Mouse (Mus musculus): ENCODE data around the gene Scgb1b20. TPM values are rescaled to one million over a fixed set of nuclear protein-coding genes. Genes with fewer than 3 reads are reported as not detected.
"Not testable (repeated sequence)": the region's sequence is repeated elsewhere in the genome, so short reads cannot be mapped to it uniquely, and the experiment has no call there.

The Scgb1b20 gene
- total RNA-seq (2012; rRNA removed) = not detected in 2 replicates
- not detected in 2 replicates for total RNA-seq (2014; rRNA removed)
- polyA plus RNA-seq (2012; ENCODE audit: insufficient read length, low read depth) = not detected in 2 replicates

- in situ Hi-C loops (cut with MboI; ENCODE audit: low pct_ligation_motif_present, low pct_unique_long_range_greater_than_20kb, low sequenced_read_pairs); dilution Hi-C loops (cut with MboI; ENCODE audit: extremely low pct_ligation_motif_present, extremely low pct_unique_long_range_greater_than_20kb, low sequenced_read_pairs); H3K9me3 ChIP-seq (replicated peaks; ENCODE audit: low read length); H3K9ac ChIP-seq (ENCODE audit: insufficient read depth, low read depth); H3K36me3 ChIP-seq (replicated peaks in 1 of 2; ENCODE audit: control insufficient read depth in 1 of 2, insufficient read depth in 1 of 2, low read length in 1 of 2); H3K27me3 ChIP-seq (replicated peaks); DNase-seq (ENCODE audit: extremely low read depth); H3K4me2 ChIP-seq (ENCODE audit: insufficient read depth, low read depth, poor library complexity, severe bottlenecking); H3K4me3 ChIP-seq (replicated peaks in 1 of 3; ENCODE audit: low read depth in 2 of 3, low read length in 2 of 3, poor library complexity in 1 of 3); H3K27ac ChIP-seq (ENCODE audit: insufficient read depth, low read depth); H3K4me1 ChIP-seq (ENCODE audit: control insufficient read depth in 1 of 2, insufficient read depth in 2 of 2); H3K79me2 ChIP-seq (replicated peaks; ENCODE audit: control insufficient read depth, extremely low read depth, insufficient read depth, poor library complexity, severe bottlenecking): not testable (repeated sequence)
These were observed at the start of gene Scgb1b20 for GRCm38 (mm10) chr7:33372934-33373333. Gene Scgb1b20, plus strand, starts transcription at chr7:33373234.

GRCm38 (mm10) chr7:33366222-33366621 lies 6.8 kb upstream of the Scgb1b20 start, which contains the start of gene Scgb2b20:
Gene Scgb2b20, minus strand, starts transcription at chr7:33366322.
- H3K9ac ChIP-seq (ENCODE audit: insufficient read depth, low read depth); H3K4me1 ChIP-seq (ENCODE audit: control insufficient read depth in 1 of 2, insufficient read depth in 2 of 2); in situ Hi-C loops (cut with MboI; ENCODE audit: low pct_ligation_motif_present, low pct_unique_long_range_greater_than_20kb, low sequenced_read_pairs); H3K79me2 ChIP-seq (replicated peaks; ENCODE audit: control insufficient read depth, extremely low read depth, insufficient read depth, poor library complexity, severe bottlenecking); H3K27me3 ChIP-seq (replicated peaks); H3K36me3 ChIP-seq (replicated peaks in 1 of 2; ENCODE audit: control insufficient read depth in 1 of 2, insufficient read depth in 1 of 2, low read length in 1 of 2); H3K9me3 ChIP-seq (replicated peaks; ENCODE audit: low read length); H3K4me2 ChIP-seq (ENCODE audit: insufficient read depth, low read depth, poor library complexity, severe bottlenecking); H3K27ac ChIP-seq (ENCODE audit: insufficient read depth, low read depth); dilution Hi-C loops (cut with MboI; ENCODE audit: extremely low pct_ligation_motif_present, extremely low pct_unique_long_range_greater_than_20kb, low sequenced_read_pairs); DNase-seq (ENCODE audit: extremely low read depth); H3K4me3 ChIP-seq (replicated peaks in 1 of 3; ENCODE audit: low read depth in 2 of 3, low read length in 2 of 3, poor library complexity in 1 of 3): not testable (repeated sequence)

DNA sequence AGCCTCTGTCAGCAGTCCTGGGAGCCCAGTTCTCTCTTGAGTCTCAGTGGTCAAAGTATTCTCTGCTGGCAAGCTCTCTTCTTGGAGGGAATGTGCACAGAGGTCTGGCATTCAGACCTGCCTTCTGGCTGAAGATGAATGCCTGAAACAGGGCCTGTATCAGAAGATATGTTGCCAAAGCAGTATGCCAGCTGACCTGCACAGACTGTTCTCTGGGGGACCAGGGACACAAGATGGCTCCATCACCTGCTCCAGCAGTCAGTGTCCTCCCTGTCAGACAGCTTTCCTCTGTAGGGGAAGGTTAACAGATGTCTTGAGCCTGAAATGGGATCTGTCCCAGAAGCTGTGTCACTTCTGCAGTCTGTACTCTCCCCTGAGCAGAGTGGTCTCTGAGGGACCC lies 26.7 kb downstream of the Scgb1b20 start:
- DNase-seq (ENCODE audit: extremely low read depth); H3K9ac ChIP-seq (ENCODE audit: insufficient read depth, low read depth); H3K4me2 ChIP-seq (ENCODE audit: insufficient read depth, low read depth, poor library complexity, severe bottlenecking); H3K4me3 ChIP-seq (replicated peaks in 1 of 3; ENCODE audit: low read depth in 2 of 3, low read length in 2 of 3, poor library complexity in 1 of 3); H3K36me3 ChIP-seq (replicated peaks in 1 of 2; ENCODE audit: control insufficient read depth in 1 of 2, insufficient read depth in 1 of 2, low read length in 1 of 2); dilution Hi-C loops (cut with MboI; ENCODE audit: extremely low pct_ligation_motif_present, extremely low pct_unique_long_range_greater_than_20kb, low sequenced_read_pairs); H3K4me1 ChIP-seq (ENCODE audit: control insufficient read depth in 1 of 2, insufficient read depth in 2 of 2); H3K27me3 ChIP-seq (replicated peaks); H3K27ac ChIP-seq (ENCODE audit: insufficient read depth, low read depth); H3K79me2 ChIP-seq (replicated peaks; ENCODE audit: control insufficient read depth, extremely low read depth, insufficient read depth, poor library complexity, severe bottlenecking); in situ Hi-C loops (cut with MboI; ENCODE audit: low pct_ligation_motif_present, low pct_unique_long_range_greater_than_20kb, low sequenced_read_pairs): not testable (repeated sequence)
- peaks cover 13% of the 10 kb centered on the region for H3K9me3 ChIP-seq (replicated peaks; ENCODE audit: low read length)

GRCm38 (mm10) chr7:33401650-33402049 lies 28.6 kb downstream of the Scgb1b20 start:
- Histone ChIP-seq H3K9ac (ENCODE audit: insufficient read depth, low read depth) (no peak overlapping the region), H3K9me3 (replicated peaks; ENCODE audit: low read length) (peaks cover 13% of the 10 kb centered on the region), H3K27ac (ENCODE audit: insufficient read depth, low read depth) (no peak overlapping the region), H3K36me3 (replicated peaks in 1 of 2; ENCODE audit: control insufficient read depth in 1 of 2, insufficient read depth in 1 of 2, low read length in 1 of 2) (no peaks in the 10 kb centered on the region), H3K4me1 (ENCODE audit: control insufficient read depth in 1 of 2, insufficient read depth in 2 of 2) (no peaks in the 10 kb centered on the region), H3K27me3 (replicated peaks) (no peaks in the 10 kb centered on the region), H3K4me3 (replicated peaks in 1 of 3; ENCODE audit: low read depth in 2 of 3, low read length in 2 of 3, poor library complexity in 1 of 3) (no peak overlapping the region), H3K4me2 (ENCODE audit: insufficient read depth, low read depth, poor library complexity, severe bottlenecking) (no peak overlapping the region), H3K79me2 (replicated peaks; ENCODE audit: control insufficient read depth, extremely low read depth, insufficient read depth, poor library complexity, severe bottlenecking) (no peaks in the 10 kb centered on the region)
- DNase-seq (ENCODE audit: extremely low read depth) = no peak
- no peak for TF ChIP-seq ZNF384 (IDR thresholded peaks at IDR 0.05; ENCODE audit: low read depth, low read length)
- TF ChIP-seq MAZ (IDR thresholded peaks at IDR 0.05; ENCODE audit: low read depth, low read length) = no peak
- TF ChIP-seq CTCF (conservative IDR thresholded peaks at IDR 0.05 in 1 of 2, IDR thresholded peaks at IDR 0.05 in 1 of 2; ENCODE audit: low read depth in 2 of 2, low read length in 2 of 2) = no peak
- TF ChIP-seq ZKSCAN1 (IDR thresholded peaks at IDR 0.05; ENCODE audit: borderline replicate concordance, low read depth, low read length) = no peak
- no peak for TF ChIP-seq ZC3H11A (IDR thresholded peaks at IDR 0.05; ENCODE audit: low read depth, low read length)
- TF ChIP-seq NRF1 (IDR thresholded peaks at IDR 0.05; ENCODE audit: low read depth, low read length) = no peak
- TF ChIP-seq MAX (IDR thresholded peaks at IDR 0.05; ENCODE audit: low read length) = no peak
- TF ChIP-seq MYC (IDR thresholded peaks at IDR 0.05; ENCODE audit: low read depth, low read length) = no peak
- no peak for TF ChIP-seq E2F4 (IDR thresholded peaks at IDR 0.05; ENCODE audit: insufficient replicate concordance, low read depth, low read length)
- no peak for TF ChIP-seq KAT2A (IDR thresholded peaks at IDR 0.05; ENCODE audit: insufficient replicate concordance, low read length)
- TF ChIP-seq SMC3 (IDR thresholded peaks at IDR 0.05; ENCODE audit: low read depth, low read length) = no peak
- TF ChIP-seq SIN3A (IDR thresholded peaks at IDR 0.05; ENCODE audit: low read length) = no peak
- no peak for TF ChIP-seq HCFC1 (IDR thresholded peaks at IDR 0.05; ENCODE audit: low read depth, low read length)
- TF ChIP-seq UBTF (IDR thresholded peaks at IDR 0.05; ENCODE audit: low read depth, low read length) = no peak
- TF ChIP-seq BHLHE40 (IDR thresholded peaks at IDR 0.05; ENCODE audit: low read depth, low read length) = no peak
- no peak for TF ChIP-seq USF2 (conservative IDR thresholded peaks at IDR 0.05; ENCODE audit: low read depth, low read length)
- no peak for TF ChIP-seq EP300 (IDR thresholded peaks at IDR 0.05; ENCODE audit: low read length)
- TF ChIP-seq PAX5 (IDR thresholded peaks at IDR 0.05; ENCODE audit: low read length) = no peak
- no peak for TF ChIP-seq ZMIZ1 (IDR thresholded peaks at IDR 0.05; ENCODE audit: low read depth, low read length)
- in situ Hi-C loops (cut with MboI; ENCODE audit: low pct_ligation_motif_present, low pct_unique_long_range_greater_than_20kb, low sequenced_read_pairs) = no loop called here
- dilution Hi-C loops (cut with MboI; ENCODE audit: extremely low pct_ligation_motif_present, extremely low pct_unique_long_range_greater_than_20kb, low sequenced_read_pairs) = no loop called here

All from CH12.LX (cell line).